Mouse (Mus musculus): ENCODE measurements around the gene Lemd1.

DNA sequence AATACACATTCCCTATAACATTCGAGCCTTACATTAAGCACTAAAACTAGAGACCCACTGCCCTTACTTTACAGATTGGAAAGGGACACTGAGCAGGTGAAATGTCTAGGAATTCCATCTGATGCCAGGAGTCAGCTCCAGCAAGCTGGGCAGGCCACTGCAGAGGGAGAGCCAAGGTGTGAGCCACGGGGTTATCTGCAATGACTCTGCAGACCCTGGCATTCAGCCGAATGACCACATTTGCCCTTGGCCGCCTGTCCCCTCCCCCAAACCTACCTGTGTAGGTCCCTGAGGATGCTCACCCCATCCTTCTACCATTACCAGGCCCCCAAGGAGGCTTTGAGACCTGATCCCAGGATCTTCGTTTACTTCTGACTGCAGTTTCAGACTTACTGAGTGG is 108.5 kb downstream of the Lemd1 start:
- no peak for TF ChIP-seq CTCF (IDR thresholded peaks at IDR 0.05)
- TF ChIP-seq EP300 (IDR thresholded peaks at IDR 0.05) = no peak

Data from lung, postnatal 0 days (tissue).